Mouse (Mus musculus) midbrain, postnatal 0 days (tissue): ENCODE results near the gene Psmd9. TPM values are rescaled to one million over a fixed set of nuclear protein-coding genes. Genes with fewer than 3 reads are reported as not detected.
"Not testable (repeated sequence)": the region's sequence is repeated elsewhere in the genome, so short reads cannot be mapped to it uniquely, and the experiment has no call there.

ENCODE experiments used
- ATAC-seq: fragments of 200-750 bp; cut with Nextera tagmentation; 2 replicates; pipeline ENCODE4 v1.8.0; 2017; ENCODE audit warnings: moderate number of reproducible peaks, mild to moderate bottlenecking, moderate TSS enrichment, moderate library complexity; ENCODE audit not compliant: low FRiP score
- DNase-seq: peaks from one replicate; pipeline ENCODE4 v3.0.0-alpha.2; 2015; ENCODE audit warnings: low spot score
- H3K27ac ChIP-seq: fragments of 300-500 bp; sonication (generic); 2 replicates; pipeline ENCODE4 v1.5.1; 2014; ENCODE audit warnings: low read depth, mild to moderate bottlenecking, low read length, mixed read lengths
- H3K27me3 ChIP-seq: fragments of 300-500 bp; sonication (generic); 2 replicates; pipeline ENCODE4 v1.6.1; 2014; ENCODE audit warnings: low read length, control low read depth, mixed read lengths; ENCODE audit not compliant: insufficient read depth
- H3K36me3 ChIP-seq: fragments of 300-500 bp; sonication (generic); 2 replicates; pipeline ENCODE4 v1.6.1; 2014; ENCODE audit warnings: low read length, control low read depth, mixed read lengths; ENCODE audit not compliant: insufficient read depth
- H3K4me1 ChIP-seq: fragments of 300-500 bp; sonication (generic); 2 replicates; pipeline ENCODE4 v1.6.1; 2014; ENCODE audit warnings: mild to moderate bottlenecking, control low read depth, antibody characterized with exemption, low read length, mixed read lengths; ENCODE audit not compliant: insufficient read depth
- H3K4me2 ChIP-seq: fragments of 300-500 bp; sonication (generic); 2 replicates; pipeline ENCODE4 v1.6.1; 2014; ENCODE audit warnings: low read depth, mild to moderate bottlenecking, low read length, mixed read lengths; ENCODE audit not compliant: poor library complexity, severe bottlenecking
- H3K4me3 ChIP-seq: fragments of 300-500 bp; sonication (generic); 2 replicates; pipeline ENCODE4 v1.5.1; 2014; ENCODE audit warnings: low read depth, mild to moderate bottlenecking, low read length, moderate library complexity
- H3K9ac ChIP-seq: fragments of 300-500 bp; sonication (generic); replicated peaks from 2 replicates; pipeline ENCODE4 v1.6.1; 2014; ENCODE audit warnings: mild to moderate bottlenecking, low read length, moderate library complexity, mixed read lengths; ENCODE audit not compliant: poor library complexity, severe bottlenecking
- H3K9me3 ChIP-seq: fragments of 300-500 bp; sonication (generic); 2 replicates; pipeline ENCODE4 v1.6.1; 2016; ENCODE audit warnings: low read length, control low read depth
- CTCF ChIP-seq: IDR thresholded peaks from 2 replicates; pipeline ENCODE4 v1.5.1; 2016; ENCODE audit warnings: antibody characterized with exemption, mild to moderate bottlenecking
- WGBS: fragments of 180-500 bp; shearing (Covaris S2); extraction: QIAGEN DNeasy Blood & Tissue Kit; methylation state at CpG from one replicate; pipeline ENCODE4 v1.1.7; 2014; 5-methylcytosine and 5-hydroxymethylcytosine counted together
- polyA plus RNA-seq: library from polyadenylated mRNA; unstranded; fragments of >200 nt; fragmentation: Nextera tagmentation; extraction: Ambion mirVana; gene quantifications from 2 replicates; pipeline ENCODE4 v1.2.1, GENCODE M21; 2015
- total RNA-seq: library from RNA; depleted of rRNA; stranded (reverse); fragments of >200 nt; gene quantifications from 2 replicates; pipeline ENCODE4 v1.2.3, GENCODE M21; 2014

Psmd9 gene
- total and polyA plus RNA-seq, 2 experiments from 2014 or later = 26.5 to 81.8 TPM

DNA sequence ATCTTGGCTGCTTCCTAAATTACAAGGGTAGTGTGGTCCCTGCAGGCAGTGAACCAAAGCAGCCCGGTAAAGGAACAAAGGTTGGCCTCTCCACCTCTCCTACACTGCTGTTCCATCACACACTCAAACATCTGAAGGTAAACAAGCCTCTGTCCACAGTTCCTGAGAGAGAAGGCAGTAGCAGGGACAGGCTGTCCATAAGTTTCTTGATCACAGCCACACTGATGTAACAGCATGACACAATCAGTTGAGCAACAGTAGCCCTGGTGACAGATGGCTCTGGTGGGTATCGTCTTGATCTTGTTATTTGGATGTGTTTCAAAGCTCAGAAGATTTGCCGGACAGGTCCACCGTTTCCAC, 53.8 kb downstream of the Psmd9 start:
- no peak for TF ChIP-seq CTCF
- H3K27me3 ChIP-seq = no peaks in the 10 kb centered on the region
- H3K36me3 ChIP-seq = no peaks in the 10 kb centered on the region
- no peaks in the 10 kb centered on the region for H3K9me3 ChIP-seq
- no peak overlapping the region for H3K4me2 ChIP-seq
- no peak overlapping the region for H3K9ac ChIP-seq
- WGBS = 79% methylated on average over 4 of the region's 4 CpGs
- ATAC-seq (no peak), DNase-seq (peak; percentile 47)
- no peaks in the 10 kb centered on the region for H3K4me1 ChIP-seq
- H3K27ac ChIP-seq = no peak overlapping the region
- no peak overlapping the region for H3K4me3 ChIP-seq

GRCm38 (mm10) chr5:123223861-123224260, 54.6 kb downstream of the Psmd9 start:
- not testable (repeated sequence) for H3K9me3 ChIP-seq, ATAC-seq, H3K27me3 ChIP-seq, DNase-seq, H3K27ac ChIP-seq, H3K4me2 ChIP-seq, H3K36me3 ChIP-seq, H3K4me3 ChIP-seq, H3K9ac ChIP-seq, H3K4me1 ChIP-seq
- 74% methylated on average over 5 of the region's 6 CpGs for WGBS

GRCm38 (mm10) chr5:123226851-123227250, 57.6 kb downstream of the Psmd9 start:
- ATAC-seq (no peak), DNase-seq (no peak)
- Histone ChIP-seq H3K4me2 (no peak overlapping the region), H3K9me3 (no peaks in the 10 kb centered on the region), H3K9ac (no peak overlapping the region), H3K4me3 (no peak overlapping the region), H3K27ac (no peak overlapping the region), H3K36me3 (0 out of 2 replicates have a peak, but pooled peaks cover 2% of the 10 kb centered on the region), H3K27me3 (no peaks in the 10 kb centered on the region), H3K4me1 (no peaks in the 10 kb centered on the region)
- WGBS = 89% methylated on average over 7 of the region's 7 CpGs
- no peak for TF ChIP-seq CTCF

DNA sequence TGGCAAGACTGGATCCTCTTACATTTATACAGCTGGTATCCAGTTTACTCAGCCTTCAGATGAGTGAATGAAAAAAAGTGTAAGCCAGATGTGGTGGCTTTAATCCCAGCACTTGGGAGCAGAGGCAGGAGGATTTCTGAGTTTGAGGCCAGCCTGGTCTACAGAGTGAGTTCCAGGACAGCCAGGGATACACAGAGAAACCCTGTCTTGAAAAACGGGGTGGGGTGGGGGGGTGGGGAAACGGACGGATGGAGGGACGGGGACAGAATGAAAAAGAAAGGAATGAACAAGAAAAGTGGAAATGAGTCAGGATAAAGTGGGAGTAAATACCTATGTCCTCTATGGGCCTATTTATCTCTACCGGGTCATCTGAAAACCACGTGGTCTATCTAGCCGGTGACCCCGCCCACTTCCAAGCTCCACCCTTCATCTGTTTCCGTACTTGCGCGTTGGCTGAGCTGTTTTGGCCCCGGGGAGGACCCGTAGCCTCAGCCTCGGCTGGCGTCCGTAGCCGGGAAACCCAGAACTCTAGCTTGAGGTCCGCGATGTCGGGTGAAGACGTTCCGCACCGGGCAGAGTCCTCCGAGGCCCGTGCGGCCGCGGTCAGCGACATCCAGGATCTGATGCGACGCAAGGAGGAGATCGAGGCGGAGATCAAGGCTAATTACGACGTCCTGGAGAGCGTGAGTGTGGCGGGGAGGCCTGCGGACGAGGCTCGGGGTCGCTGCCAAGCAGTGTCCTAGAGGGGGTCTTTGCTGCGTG, 58.7 kb downstream of the Psmd9 start:
- peak overlapping the region; percentile 83 for H3K4me3 ChIP-seq
- no peaks in the 10 kb centered on the region for H3K9me3 ChIP-seq
- peak overlapping the region; percentile 86 for H3K9ac ChIP-seq
- H3K4me2 ChIP-seq = peak overlapping the region; percentile 75
- 2% methylated on average over 42 of the region's 42 CpGs for WGBS
- ATAC-seq (peak; percentile 89), DNase-seq (peak; percentile 96)
- 0 out of 2 replicates have a peak, but pooled peaks cover 2% of the 10 kb centered on the region for H3K36me3 ChIP-seq
- no peaks in the 10 kb centered on the region for H3K27me3 ChIP-seq
- no peak for TF ChIP-seq CTCF
- H3K27ac ChIP-seq = no peak overlapping the region
- H3K4me1 ChIP-seq = no peaks in the 10 kb centered on the region

DNA sequence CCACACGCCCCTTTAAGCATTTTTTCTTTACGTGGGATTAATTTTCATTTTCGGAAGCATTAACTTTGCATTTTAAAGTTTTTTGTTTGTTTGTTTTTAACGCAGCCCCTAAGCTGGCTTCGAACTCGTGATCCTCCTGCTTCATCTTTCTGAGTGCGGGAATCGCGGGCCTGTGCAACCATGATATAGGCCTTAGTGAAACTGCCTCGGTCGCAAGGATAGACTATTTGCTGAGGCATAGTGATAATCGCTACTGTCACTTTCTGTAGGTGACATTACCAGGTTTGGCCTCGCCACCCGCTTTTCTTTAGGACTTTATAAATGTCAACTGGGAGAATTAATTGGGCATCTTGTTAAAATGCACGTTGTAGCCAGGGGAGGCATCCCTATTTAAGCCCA, 59.3 kb downstream of the Psmd9 start:
- WGBS = 9% methylated on average over 15 of the region's 15 CpGs
- TF ChIP-seq CTCF = no peak
- Histone ChIP-seq H3K27ac (no peak overlapping the region), H3K9me3 (no peaks in the 10 kb centered on the region), H3K36me3 (0 out of 2 replicates have a peak, but pooled peaks cover 2% of the 10 kb centered on the region), H3K4me2 (peak overlapping the region; percentile 75), H3K4me1 (no peaks in the 10 kb centered on the region), H3K4me3 (peak overlapping the region; percentile 83), H3K9ac (peak overlapping the region; percentile 86), H3K27me3 (no peaks in the 10 kb centered on the region)
- ATAC-seq (no peak), DNase-seq (no peak)

DNA sequence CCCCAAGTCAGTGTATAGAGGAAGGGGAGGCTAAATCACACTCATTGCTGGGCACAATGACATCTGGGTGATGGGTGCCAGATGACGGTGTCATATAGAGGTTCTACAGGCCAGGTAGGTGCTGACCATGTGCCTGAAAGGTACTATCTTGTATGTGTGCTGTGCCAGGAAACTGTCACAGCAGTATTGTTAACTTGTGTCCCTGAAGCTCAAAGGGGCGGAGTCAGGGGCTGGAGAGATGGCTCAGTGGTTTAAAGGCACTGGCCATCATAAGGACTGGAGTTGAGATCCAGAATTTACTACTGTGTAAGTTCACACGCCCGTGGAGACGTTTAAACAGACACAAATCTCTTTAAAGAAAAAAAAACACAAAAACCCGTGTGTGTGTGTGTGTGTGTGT, 60.1 kb downstream of the Psmd9 start:
- DNase-seq = no peak
- no peak for ATAC-seq
- Histone ChIP-seq H3K9me3 (no peaks in the 10 kb centered on the region), H3K4me3 (peak overlapping the region; percentile 83; the same call in 1 of the 2 replicates), H3K27ac (no peak overlapping the region), H3K4me2 (peak overlapping the region; percentile 75), H3K9ac (no peak overlapping the region), H3K4me1 (no peaks in the 10 kb centered on the region), H3K27me3 (no peaks in the 10 kb centered on the region), H3K36me3 (0 out of 2 replicates have a peak, but pooled peaks cover 2% of the 10 kb centered on the region)
- 86% methylated on average over 6 of the region's 6 CpGs for WGBS
- no peak for TF ChIP-seq CTCF
